Mouse (Mus musculus) lung, postnatal 0 days (tissue): ENCODE measurements at regions not wholly inside any gene's neighbourhood (a gene's known extent, or its start where the extent isn't known, plus 50 kb on each side); places are given as distances from the start of the nearest gene placed in this dataset.

Experiments
- ATAC-seq: fragments of 200-750 bp; cut with Nextera tagmentation; 2 replicates; pipeline ENCODE4 v1.8.0; 2017; ENCODE audit warnings: moderate library complexity
- DNase-seq: peaks from one replicate; pipeline ENCODE4 v3.0.0-alpha.2; 2016; ENCODE audit warnings: low spot score
- H3K27ac ChIP-seq: fragments of 300-500 bp; sonication (generic); 2 replicates; pipeline ENCODE4 v1.5.1; 2014; ENCODE audit warnings: antibody characterized with exemption, mild to moderate bottlenecking, low read length, mixed read lengths
- H3K27me3 ChIP-seq: fragments of 300-500 bp; sonication (generic); replicated peaks from 2 replicates; pipeline ENCODE4 v1.6.1; 2014; ENCODE audit warnings: low read length, mixed read lengths; ENCODE audit not compliant: insufficient read depth
- H3K36me3 ChIP-seq: fragments of 300-500 bp; sonication (generic); 2 replicates; pipeline ENCODE4 v1.6.1; 2014; ENCODE audit warnings: low read length, mixed read lengths; ENCODE audit not compliant: insufficient read depth
- H3K4me1 ChIP-seq: fragments of 300-500 bp; sonication (generic); 2 replicates; pipeline ENCODE4 v1.6.1; 2014; ENCODE audit warnings: antibody characterized with exemption, low read depth, low read length, mixed read lengths; ENCODE audit not compliant: insufficient read depth
- H3K4me2 ChIP-seq: fragments of 300-500 bp; sonication (generic); replicated peaks from 2 replicates; pipeline ENCODE4 v1.6.1; 2014; ENCODE audit warnings: low read depth, mild to moderate bottlenecking, low read length, moderate library complexity, mixed read lengths
- H3K4me3 ChIP-seq: fragments of 300-500 bp; sonication (generic); 2 replicates; pipeline ENCODE4 v1.5.1; 2014; ENCODE audit warnings: low read depth, low read length
- H3K9ac ChIP-seq: fragments of 300-500 bp; sonication (generic); replicated peaks from 2 replicates; pipeline ENCODE4 v1.6.1; 2014; ENCODE audit warnings: low read depth, mild to moderate bottlenecking
- H3K9me3 ChIP-seq: fragments of 300-500 bp; sonication (generic); 2 replicates; pipeline ENCODE4 v1.6.1; 2016; ENCODE audit warnings: low read length, mixed read lengths
- CTCF ChIP-seq: IDR thresholded peaks from 2 replicates; pipeline ENCODE4 v1.5.1; 2016; ENCODE audit warnings: antibody characterized with exemption, mild to moderate bottlenecking
- EP300 ChIP-seq: IDR thresholded peaks from 2 replicates; pipeline ENCODE4 v1.6.1; 2016; ENCODE audit warnings: antibody characterized with exemption, mild to moderate bottlenecking, control low read depth
- WGBS: fragments of 180-500 bp; shearing (Covaris S2); extraction: QIAGEN DNeasy Blood & Tissue Kit; methylation state at CpG from one replicate; pipeline ENCODE4 v1.1.7; 2014; 5-methylcytosine and 5-hydroxymethylcytosine counted together

- Histone ChIP-seq H3K4me2 (no peak overlapping the region), H3K4me1 (no peaks in the 10 kb centered on the region), H3K4me3 (no peak overlapping the region), H3K9me3 (no peaks in the 10 kb centered on the region), H3K27ac (no peak overlapping the region), H3K36me3 (no peaks in the 10 kb centered on the region), H3K9ac (no peak overlapping the region), H3K27me3 (no peaks in the 10 kb centered on the region)
- ATAC-seq (no peak), DNase-seq (no peak)
- 79% methylated on average over 5 of the region's 5 CpGs for WGBS
- no peak for TF ChIP-seq CTCF
- no peak for TF ChIP-seq EP300
Observed at GRCm38 (mm10) chr2:28337561-28337960, 109.0 kb upstream of the Ppp1r26 start.

GRCm38 (mm10) chr2:28341304-28341703, 105.3 kb upstream of the Ppp1r26 start:
- Histone ChIP-seq H3K9me3 (no peaks in the 10 kb centered on the region), H3K36me3 (no peaks in the 10 kb centered on the region), H3K4me3 (no peak overlapping the region), H3K27me3 (no peaks in the 10 kb centered on the region), H3K27ac (no peak overlapping the region), H3K4me2 (no peak overlapping the region), H3K9ac (no peak overlapping the region), H3K4me1 (no peaks in the 10 kb centered on the region)
- DNase-seq, result peak; percentile 11
- ATAC-seq, result peak; percentile 21; the same call in 1 of the 2 replicates
- 58% methylated on average over 2 of the region's 2 CpGs for WGBS
- TF ChIP-seq EP300 (no peak), CTCF (no peak)

- no peak for DNase-seq
- H3K4me3 ChIP-seq, result no peak overlapping the region
- WGBS, result 66% methylated on average over 4 of the region's 4 CpGs
- H3K9me3 ChIP-seq, result no peaks in the 10 kb centered on the region
- H3K27ac ChIP-seq, result no peak overlapping the region
- no peaks in the 10 kb centered on the region for H3K4me1 ChIP-seq
- no peak overlapping the region for H3K4me2 ChIP-seq
- no peaks in the 10 kb centered on the region for H3K36me3 ChIP-seq
- H3K9ac ChIP-seq, result no peak overlapping the region
- H3K27me3 ChIP-seq, result no peaks in the 10 kb centered on the region
- no peak for TF ChIP-seq CTCF
- TF ChIP-seq EP300, result no peak
- ATAC-seq, result no peak
Observed at GRCm38 (mm10) chr2:28348453-28348852, 98.1 kb upstream of the Ppp1r26 start.

DNA sequence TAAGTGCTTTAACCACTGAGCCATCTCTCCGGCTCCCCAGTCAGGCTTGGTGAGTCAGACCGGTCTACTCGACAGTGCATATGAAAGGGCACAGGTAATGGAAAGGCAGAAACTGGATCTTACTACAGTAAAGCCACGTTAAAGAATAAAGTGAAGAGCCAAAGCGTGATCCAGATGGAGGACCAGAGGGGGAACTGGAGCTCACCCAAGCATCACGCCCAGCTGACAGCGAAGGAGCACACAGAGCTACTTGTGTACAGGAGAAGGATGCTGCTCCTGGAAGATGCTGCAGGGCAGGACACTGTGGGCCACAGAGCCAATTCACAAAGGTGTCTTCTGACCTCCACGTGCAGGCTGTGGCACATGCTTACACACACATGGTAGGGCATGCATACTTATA, 96.7 kb upstream of the Ppp1r26 start:
- H3K9ac ChIP-seq, result no peak overlapping the region
- no peak overlapping the region for H3K4me2 ChIP-seq
- no peaks in the 10 kb centered on the region for H3K36me3 ChIP-seq
- 79% methylated on average over 8 of the region's 8 CpGs for WGBS
- no peak for ATAC-seq
- TF ChIP-seq CTCF (no peak), EP300 (no peak)
- H3K27ac ChIP-seq, result no peak overlapping the region
- no peak for DNase-seq
- no peaks in the 10 kb centered on the region for H3K4me1 ChIP-seq
- no peaks in the 10 kb centered on the region for H3K9me3 ChIP-seq
- H3K27me3 ChIP-seq, result no peaks in the 10 kb centered on the region
- no peak overlapping the region for H3K4me3 ChIP-seq

DNA sequence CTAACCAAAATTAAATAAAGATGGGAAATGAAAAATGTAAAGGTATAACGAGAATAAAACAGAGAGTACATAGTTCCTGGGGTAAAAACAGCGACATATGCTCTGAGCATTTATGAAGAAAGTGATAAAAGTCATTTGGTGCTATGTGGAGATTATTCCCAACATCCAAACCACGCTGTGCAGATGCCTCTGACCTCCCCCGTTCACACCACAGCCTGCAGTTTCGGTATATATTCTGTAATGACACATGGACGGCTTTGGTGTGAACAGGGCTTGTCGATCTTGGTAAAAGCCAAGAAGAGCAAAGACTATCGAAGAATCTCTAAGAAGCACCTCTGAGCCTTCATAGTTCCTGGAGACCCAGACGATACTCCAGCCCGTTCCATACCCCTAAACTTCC, 95.2 kb upstream of the Ppp1r26 start:
- H3K27ac ChIP-seq, result no peak overlapping the region

DNA sequence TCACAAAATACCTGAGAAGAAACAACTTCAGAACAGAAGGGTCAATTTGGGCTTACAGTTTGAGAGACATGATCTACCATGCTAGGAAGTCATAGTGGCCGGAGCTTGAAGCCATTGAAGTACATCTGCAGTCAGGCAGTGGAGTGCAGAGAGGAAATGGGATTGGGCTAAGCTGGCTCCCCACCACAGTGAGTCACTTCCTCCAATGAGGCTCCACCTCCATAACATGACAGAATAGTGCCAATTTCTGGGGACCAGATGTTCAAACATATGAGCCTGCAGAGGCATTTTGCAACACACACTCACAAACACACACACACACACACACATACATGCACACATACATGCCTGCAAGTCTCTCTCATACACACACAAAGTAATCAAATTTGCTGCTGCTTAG, 93.7 kb upstream of the Ppp1r26 start:
- H3K27ac ChIP-seq, result no peak overlapping the region
- peak; percentile 34 for DNase-seq
- no peaks in the 10 kb centered on the region for H3K27me3 ChIP-seq
- WGBS, result 61% methylated on average over 1 of the region's 1 CpGs
- no peaks in the 10 kb centered on the region for H3K9me3 ChIP-seq
- no peaks in the 10 kb centered on the region for H3K36me3 ChIP-seq
- ATAC-seq, result no peak; the same call in 1 of the 2 replicates
- H3K4me1 ChIP-seq, result no peaks in the 10 kb centered on the region
- H3K9ac ChIP-seq, result no peak overlapping the region
- no peak overlapping the region for H3K4me2 ChIP-seq
- H3K4me3 ChIP-seq, result no peak overlapping the region
- TF ChIP-seq CTCF, result no peak
- no peak for TF ChIP-seq EP300

More for the DNA sequence above, 95.2 kb upstream of the Ppp1r26 start:
- TF ChIP-seq EP300, result no peak
- TF ChIP-seq CTCF, result no peak
- ATAC-seq (no peak), DNase-seq (no peak)
- 93% methylated on average over 10 of the region's 10 CpGs for WGBS
- Histone ChIP-seq H3K27me3 (no peaks in the 10 kb centered on the region), H3K9me3 (no peaks in the 10 kb centered on the region), H3K9ac (no peak overlapping the region), H3K4me2 (no peak overlapping the region), H3K4me1 (no peaks in the 10 kb centered on the region), H3K36me3 (no peaks in the 10 kb centered on the region), H3K4me3 (no peak overlapping the region)

GRCm38 (mm10) chr2:28362199-28362598, 84.4 kb upstream of the Ppp1r26 start:
- Histone ChIP-seq H3K36me3 (no peaks in the 10 kb centered on the region), H3K4me2 (no peak overlapping the region), H3K9ac (no peak overlapping the region), H3K27ac (no peak overlapping the region), H3K27me3 (no peaks in the 10 kb centered on the region), H3K4me1 (no peaks in the 10 kb centered on the region), H3K4me3 (no peak overlapping the region), H3K9me3 (no peaks in the 10 kb centered on the region)
- TF ChIP-seq EP300 (no peak), CTCF (no peak)
- WGBS, result 26% methylated on average over 6 of the region's 6 CpGs
- no peak for ATAC-seq
- no peak for DNase-seq
